Mouse (Mus musculus) ovary, postnatal 10 days (tissue): Measurements from ENCODE around the gene Tmem214.

Source experiments
- DNase-seq: peaks from one replicate; pipeline ENCODE4 v3.0.0; 2022; ENCODE audit warnings: low spot score

Gene Tmem214

GRCm38 (mm10) chr5:30915456-30915855 lies 47.6 kb downstream of the Tmem214 start:
- DNase-seq: no peak

- no peak for DNase-seq
Measured at GRCm38 (mm10) chr5:30915974-30916433, 48.2 kb downstream of the Tmem214 start.

DNA sequence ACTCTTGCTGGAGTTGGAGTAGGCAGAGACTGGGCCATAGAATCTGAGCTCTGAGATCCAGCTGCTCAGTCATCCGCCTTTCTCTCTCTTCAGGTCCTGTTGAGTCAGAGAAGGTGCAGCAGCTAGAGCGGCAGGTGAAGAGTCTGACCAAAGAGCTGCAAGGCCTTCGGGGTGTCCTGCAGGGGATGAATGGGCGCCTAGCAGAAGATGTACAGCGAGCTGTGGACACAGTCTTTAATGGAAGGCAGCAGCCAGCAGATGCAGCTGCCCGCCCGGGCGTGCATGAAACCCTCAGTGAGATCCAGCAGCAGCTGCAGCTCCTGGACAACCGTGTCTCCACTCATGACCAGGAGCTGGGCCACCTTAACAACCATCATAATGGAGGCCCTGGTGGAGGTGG lies 49.0 kb downstream of the Tmem214 start:
- DNase-seq: no peak

DNA sequence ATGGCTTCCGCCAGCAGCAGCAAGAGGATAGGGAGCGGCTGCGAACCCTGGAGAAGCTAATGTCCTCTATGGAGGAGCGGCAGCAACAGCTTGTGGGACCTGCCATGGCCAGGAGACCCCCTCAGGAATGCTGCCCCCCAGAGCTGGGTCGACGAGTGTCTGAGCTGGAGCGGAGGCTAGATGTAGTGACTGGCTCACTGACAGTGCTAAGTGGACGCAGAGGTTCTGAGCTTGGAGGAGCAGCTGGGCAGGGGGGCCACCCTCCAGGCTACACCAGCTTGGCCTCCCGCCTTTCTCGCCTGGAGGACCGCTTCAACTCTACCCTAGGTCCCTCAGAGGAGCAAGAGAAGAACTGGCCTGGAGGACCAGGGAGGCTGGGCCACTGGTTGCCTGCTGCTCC lies 49.5 kb downstream of the Tmem214 start:
- DNase-seq: no peak

DNA sequence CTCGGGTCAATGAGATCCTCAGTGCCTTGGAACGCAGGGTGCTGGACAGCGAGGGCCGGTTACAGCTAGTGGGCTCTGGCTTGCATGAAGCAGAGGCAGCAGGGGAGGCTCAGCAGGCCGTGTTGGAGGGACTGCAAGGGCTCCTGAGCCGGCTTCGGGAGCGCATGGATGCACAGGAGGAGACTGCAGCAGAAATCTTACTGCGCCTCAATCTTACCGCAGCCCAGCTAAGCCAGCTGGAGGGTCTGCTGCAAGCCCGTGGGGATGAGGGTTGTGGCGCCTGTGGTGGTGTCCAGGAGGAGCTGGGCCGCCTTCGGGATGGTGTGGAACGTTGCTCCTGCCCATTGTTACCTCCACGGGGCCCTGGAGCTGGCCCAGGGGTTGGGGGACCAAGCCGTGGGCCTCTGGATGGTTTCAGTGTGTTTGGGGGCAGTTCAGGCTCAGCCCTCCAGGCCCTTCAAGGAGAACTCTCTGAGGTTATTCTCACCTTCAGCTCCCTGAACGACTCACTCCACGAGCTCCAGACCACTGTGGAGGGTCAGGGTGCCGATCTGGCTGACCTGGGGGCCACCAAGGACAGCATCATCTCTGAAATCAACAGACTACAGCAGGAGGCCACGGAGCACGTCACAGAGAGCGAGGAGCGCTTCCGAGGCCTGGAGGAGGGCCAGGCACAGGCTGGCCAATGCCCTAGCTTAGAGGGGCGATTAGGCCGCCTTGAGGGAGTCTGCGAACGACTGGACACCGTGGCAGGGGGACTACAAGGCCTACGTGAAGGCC lies 50.3 kb downstream of the Tmem214 start:
- no peak for DNase-seq

DNA sequence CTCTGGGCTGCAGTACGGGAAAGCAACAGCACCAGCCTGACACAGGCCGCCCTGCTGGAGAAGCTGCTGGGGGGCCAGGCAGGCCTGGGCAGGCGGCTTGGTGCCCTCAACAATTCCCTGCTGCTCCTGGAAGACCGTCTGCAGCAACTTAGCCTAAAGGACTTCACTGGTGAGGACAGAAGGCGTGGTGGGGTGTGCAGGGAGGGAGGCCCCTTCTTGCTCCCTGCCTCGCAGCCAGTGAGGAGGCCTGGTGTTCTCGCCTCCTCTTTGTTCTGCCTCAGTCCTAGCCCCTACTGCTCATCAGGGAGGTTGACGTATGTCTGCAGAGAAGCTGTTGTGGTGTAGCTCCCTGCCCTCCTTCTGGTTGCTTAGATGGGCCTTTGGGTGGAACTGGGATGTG lies 50.9 kb downstream of the Tmem214 start:
- no peak for DNase-seq

GRCm38 (mm10) chr5:30919831-30920614 lies 52.2 kb downstream of the Tmem214 start:
- DNase-seq: no peak

DNA sequence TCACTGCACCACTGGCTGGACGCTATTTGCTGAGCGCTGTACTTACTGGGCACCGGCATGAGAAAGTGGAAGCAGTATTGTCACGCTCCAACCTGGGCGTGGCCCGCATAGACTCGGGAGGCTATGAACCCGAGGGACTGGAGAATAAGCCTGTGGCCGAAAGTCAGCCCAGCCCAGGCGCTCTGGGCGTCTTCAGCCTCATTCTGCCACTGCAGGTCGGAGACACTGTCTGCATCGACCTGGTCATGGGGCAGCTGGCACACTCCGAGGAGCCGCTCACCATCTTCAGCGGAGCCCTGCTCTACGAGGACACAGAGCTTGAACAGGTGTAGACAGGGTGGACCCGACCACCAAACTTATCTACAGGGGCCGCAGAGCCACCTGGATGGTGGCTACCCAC lies 52.8 kb downstream of the Tmem214 start:
- DNase-seq: no peak

- peak; percentile 90 for DNase-seq
Measured at GRCm38 (mm10) chr5:30921256-30922033, 53.6 kb downstream of the Tmem214 start, which contains the start of gene Khk. Gene Khk, plus strand, starts transcription at chr5:30921431.

DNA sequence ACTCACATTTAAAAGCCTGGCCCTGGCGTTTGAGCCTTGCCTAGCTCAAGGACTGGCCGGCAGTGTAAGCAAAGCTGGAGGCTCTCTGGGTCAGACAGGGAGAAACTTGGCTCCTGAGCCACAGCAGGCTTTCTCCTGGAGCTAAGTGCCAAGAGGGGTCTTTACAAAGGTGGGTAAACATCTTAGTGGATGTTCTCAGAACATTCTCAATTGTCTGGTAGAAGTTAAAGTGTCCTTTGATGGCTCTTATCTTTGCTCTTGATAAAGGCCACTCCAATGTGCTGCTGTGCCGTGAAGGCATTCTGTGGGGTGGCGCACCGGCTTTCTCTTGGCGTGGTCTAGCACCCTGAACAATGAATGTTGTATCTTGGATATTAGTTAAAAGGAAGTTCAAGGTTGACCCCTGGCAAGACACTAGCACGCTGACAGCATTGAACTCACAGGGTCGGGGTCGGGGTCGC lies 54.8 kb downstream of the Tmem214 start:
- DNase-seq: no peak

GRCm38 (mm10) chr5:30923119-30923518 lies 55.3 kb downstream of the Tmem214 start:
- no peak for DNase-seq

DNA sequence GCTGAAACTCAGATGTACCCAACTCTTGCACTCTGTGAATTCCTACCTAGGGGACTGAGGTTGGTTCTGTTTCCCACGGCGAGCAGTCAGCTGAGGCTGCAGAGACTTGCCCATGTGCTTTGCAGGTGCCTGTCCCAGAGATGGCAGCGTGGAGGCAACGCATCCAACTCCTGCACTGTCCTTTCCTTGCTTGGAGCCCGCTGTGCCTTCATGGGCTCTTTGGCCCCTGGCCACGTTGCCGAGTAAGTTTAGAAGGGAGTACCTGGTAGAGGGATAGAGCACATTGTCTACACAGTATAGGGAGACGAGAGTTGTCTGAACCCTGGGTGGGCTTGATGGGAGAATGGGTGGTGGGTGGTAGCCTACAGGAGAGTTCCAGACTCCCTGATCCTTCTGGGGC lies 56.8 kb downstream of the Tmem214 start:
- no peak for DNase-seq

GRCm38 (mm10) chr5:30925217-30925616 lies 57.4 kb downstream of the Tmem214 start:
- DNase-seq: no peak

DNA sequence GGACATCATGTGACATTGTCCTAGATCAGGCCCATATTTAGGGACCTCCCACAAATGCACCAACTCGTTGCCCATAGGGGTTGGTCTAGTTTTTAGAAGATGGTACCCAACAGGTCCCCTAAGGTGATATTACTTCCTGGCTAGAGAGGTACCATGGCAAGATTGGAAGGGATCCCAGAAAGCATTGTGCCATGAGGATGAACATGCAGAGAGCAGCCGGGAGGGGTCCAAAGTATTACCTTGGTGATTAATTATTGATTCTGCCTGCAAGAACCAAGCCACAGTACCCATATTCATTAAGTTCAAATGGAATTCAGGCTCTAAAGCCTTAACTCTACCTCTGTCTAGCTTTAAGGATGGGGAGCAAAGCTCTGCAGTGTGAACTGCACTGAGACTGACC lies 58.3 kb downstream of the Tmem214 start:
- DNase-seq: no peak

DNA sequence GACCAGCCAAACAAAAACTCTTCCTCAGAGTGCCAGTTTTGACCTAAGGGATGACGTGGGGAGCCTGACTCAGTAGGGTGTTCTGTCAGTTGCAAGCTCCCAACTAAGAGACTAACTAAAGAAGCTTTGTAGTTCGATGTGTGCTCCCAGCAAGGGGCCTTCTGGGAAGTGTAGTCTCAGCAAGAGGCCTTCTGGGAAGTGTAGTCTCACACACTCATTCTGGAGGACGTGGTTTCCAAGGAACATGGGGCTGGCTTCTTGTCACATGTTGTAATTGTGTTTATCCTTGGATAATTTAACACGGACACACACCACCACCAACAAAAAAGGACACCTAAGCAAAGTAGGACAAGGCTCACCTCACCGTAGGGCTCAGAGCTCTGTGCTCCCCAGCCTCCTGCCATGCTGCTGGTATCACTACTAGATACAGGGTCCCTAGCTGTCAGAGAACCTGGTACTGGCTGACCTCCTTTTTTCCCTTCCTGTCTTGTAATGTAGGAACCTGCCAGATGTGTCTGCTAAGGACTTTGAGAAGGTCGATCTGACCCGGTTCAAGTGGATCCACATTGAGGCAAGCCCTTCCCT lies 60.2 kb downstream of the Tmem214 start:
- no peak for DNase-seq
